Mouse (Mus musculus) gonadal fat pad, adult 2 months (tissue): ENCODE measurements at regions not wholly inside any gene's neighbourhood (a gene's known extent, or its start where the extent isn't known, plus 50 kb on each side); places are given as distances from the start of the nearest gene placed in this dataset.
"Not testable (repeated sequence)": the region's sequence is repeated elsewhere in the genome, so short reads cannot be mapped to it uniquely, and the experiment has no call there.

Source experiments
- DNase-seq: peaks from one replicate; pipeline ENCODE4 v3.0.0-alpha.2; 2012; ENCODE audit warnings: low read depth

DNA sequence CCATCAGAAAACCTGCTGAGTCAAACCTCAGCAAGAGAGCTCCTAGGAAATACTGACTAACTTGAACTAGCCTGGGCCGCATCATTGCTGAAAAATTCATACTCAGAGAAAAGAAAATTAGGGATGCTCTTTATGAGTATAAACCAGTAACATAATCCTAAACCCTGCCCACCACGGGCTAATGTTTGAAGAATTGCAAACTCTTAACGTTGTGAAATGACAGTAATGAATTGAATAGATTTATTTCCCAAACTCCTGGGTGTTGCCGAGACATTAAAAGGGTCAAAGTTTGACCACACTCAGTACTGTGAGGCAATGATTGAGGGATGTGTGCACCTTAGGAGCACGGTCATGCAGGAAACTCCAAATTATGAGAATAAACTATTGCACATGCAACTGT, 125.3 kb downstream of the Gipc2 start:
- DNase-seq, result no peak

DNA sequence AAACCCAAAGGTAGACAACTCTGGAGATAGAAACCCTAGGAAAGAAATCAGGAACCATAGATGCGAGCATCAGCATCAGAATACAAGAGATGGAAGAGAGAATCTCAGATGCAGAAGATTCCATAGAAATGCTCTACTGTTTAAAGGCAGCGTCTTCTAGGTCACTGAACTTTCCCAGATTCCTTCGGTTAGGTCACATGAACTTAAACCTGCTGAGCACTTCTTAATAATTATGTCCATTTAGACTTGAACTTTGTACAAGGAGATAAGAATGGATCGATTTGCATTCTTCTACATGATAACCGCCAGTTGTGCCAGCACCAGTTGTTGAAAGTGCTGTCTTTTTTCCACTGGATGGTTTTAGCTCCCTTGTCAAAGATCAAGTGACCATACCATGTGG, 129.2 kb downstream of the Gipc2 start:
- not testable (repeated sequence) for DNase-seq

DNA sequence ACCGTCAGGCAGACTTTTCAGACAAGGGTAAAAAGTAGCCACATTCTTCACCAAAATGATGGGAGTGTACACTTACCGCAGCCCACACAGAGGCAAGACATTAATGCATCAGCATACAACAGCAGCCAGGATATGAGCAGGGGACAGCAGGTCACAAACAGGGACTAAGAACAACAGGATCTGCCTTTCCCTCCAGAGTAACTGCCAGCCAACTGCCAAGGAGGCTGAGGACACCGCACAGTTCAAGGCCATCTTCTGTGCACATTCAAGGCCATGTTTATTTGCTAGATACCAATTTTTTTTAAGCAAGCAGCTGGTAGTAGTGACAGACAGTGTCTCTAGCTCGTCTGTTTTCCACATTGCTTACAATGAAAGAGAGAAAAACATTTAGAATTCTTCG, 130.6 kb downstream of the Gipc2 start:
- no peak for DNase-seq

DNA sequence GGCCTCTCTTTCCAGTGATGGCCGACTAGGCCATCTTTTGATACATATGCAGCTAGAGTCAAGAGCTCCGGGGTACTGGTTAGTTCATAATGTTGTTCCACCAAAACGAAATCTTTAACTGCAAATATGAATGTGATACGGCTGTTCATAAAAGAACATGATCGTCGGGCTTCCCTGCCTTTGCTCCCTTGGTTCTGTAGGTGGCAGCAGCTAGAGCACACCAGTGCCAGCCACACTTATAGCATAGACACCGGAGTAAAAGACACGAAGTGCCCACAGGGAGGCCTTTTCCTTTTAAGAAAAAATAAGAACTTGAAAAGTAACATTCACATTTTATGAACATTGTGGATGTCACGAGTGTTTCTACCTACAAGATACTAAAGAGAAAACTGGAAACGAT, 131.3 kb downstream of the Gipc2 start:
- DNase-seq, result no peak

DNA sequence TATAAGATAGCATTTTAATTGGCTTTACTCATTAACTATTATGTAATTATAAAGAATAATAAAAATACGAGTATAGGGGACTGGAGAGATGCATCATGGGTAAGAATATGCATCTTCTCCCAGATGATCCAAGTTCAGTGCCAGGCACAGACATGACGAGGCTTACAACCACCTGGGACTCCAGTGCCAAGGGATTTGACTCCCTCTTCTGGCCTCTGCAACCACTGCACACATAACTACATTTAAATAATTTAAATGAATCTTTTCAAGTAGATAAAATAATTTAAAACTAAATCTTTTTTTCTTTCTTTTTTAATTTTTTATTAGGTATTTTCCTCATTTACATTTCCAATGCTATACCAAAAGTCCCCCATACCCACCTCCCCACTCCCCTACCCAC, 131.8 kb downstream of the Gipc2 start:
- DNase-seq, result no peak

DNA sequence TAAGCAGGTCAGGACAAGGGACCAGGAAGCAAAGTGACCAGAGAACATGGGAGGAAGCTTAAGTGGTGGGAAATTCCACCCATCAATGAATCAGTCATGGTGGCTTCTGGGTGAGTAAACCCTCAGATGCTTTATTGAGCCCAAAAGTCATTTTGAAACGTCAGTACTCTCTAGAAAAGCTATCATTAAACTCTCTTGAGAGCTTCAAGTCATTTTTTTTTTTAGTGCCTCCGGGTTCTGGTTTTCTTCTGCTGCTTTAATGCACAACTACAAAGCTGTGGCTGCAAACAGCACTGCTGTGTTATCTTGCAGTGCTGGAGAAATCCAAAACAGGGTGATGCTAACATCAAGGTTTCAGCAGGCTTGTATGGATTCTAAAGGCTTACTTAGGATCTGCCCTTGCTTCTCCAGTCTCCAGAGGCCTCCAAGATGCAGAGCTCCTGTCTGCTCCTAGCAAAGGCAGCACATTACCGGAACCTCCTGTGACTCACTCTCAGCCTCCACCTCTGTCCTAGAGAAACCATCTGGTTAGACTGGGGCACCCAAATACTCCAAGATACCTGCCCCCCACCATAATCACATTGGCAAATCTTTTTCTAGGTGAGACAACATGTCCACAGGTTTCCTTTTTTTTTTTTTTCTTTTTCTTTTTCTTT, 133.2 kb downstream of the Gipc2 start:
- no peak for DNase-seq

DNA sequence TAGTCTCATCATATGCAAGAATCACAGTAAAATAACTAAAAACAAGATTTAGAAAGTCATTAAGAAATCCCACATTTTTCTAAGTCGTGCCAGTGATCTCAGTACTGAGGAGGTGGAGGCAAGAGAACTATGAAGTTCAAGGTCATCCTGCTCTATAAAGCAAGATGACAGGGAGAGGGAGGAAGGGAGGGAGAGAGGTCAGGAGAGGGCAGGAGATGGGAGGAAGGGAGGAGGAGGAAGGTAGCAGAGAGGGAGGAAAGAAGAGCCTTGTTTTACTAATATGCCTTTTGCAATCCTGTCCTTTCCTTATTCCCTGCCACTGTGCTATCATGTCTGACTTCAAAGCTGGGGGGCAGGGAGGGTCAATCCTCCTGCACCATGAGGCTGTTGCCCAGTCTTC, 137.3 kb downstream of the Gipc2 start:
- no peak for DNase-seq

DNA sequence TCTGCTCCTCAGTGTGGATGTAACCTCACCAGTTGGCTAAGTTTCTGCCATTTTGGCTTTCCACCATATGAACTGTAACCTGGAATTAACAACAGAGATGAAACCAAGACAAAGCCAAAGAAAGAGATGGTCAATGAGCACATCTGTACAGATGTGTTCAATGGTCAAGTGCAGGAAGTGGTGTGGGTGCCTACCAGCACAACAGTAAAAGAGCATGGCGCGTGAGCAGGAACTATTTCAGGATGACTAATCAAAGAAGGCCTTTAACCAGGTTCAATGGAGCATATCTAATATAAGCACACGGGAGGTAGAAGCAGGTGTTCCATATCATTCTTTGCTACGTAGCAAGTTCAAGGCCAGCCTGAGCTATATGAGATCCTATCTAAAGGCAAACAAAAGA, 140.0 kb downstream of the Gipc2 start:
- DNase-seq, result no peak

DNA sequence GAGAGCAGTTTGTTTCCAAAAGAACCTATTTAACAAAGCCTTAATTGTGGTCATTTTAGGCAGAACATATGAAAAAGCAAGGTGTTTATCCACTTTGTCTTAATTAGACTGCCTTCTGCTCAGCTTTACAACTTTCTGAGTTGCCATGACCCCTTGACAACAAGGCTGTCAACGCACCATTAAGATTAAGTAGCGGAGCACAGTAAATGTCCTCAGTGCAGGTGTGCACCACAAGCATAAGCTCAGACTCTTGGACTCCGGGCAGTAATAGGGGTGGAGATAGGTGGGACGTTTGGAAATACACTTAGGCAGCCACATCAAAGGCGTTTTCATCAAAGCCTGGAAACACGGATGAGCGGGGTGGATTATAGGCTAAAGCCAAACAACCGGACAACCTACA, 140.9 kb downstream of the Gipc2 start:
- DNase-seq, result no peak

DNA sequence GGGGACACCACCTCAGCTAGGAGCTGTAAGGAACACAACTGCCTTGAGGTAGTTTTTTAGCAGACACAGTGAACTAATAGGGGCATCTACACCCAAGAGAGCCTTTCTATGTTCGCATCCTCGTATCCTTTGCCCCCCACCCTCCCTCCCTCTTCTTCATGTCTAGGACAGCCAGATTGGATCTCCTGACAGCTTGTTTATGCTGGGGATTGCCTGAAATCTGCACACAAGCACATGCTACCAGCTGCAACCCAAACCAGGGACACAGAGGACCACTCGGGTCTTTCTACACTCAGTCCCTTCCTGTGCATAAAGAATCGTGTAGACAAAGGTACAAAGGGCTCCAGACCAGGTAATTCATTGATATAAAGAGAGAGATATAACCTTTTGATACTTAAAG, 159.3 kb downstream of the Gipc2 start:
- DNase-seq, result no peak

DNA sequence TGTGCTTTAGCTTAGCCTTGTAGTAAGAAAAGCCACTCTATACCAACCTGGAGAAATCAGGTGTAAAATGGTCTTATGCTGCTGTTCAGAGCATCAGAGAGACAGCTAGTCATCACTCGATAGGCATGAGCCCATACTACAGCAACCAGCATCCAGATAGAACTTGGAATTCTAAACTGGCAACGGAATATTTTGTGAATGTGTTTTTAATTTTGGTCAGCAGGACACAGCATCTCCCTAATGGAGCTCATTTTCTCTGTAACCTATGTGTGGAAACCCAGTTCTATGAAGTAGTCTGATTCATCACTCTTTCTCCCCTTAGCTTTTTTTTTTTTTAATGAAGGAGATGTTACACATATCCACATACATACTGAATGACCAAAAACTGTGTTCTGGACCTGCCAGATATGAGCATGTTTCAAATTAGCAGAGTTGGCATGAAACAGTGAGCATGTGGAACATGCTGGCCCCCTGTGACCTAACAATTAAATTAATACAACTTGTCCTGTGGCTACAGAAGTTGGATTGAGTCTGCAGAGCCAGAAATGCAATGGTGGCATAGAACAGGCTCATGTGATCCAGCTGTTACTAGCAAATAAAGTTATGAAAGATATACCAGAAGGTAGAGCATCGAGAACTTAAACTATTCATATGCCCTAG, 160.5 kb downstream of the Gipc2 start:
- DNase-seq, result no peak

DNA sequence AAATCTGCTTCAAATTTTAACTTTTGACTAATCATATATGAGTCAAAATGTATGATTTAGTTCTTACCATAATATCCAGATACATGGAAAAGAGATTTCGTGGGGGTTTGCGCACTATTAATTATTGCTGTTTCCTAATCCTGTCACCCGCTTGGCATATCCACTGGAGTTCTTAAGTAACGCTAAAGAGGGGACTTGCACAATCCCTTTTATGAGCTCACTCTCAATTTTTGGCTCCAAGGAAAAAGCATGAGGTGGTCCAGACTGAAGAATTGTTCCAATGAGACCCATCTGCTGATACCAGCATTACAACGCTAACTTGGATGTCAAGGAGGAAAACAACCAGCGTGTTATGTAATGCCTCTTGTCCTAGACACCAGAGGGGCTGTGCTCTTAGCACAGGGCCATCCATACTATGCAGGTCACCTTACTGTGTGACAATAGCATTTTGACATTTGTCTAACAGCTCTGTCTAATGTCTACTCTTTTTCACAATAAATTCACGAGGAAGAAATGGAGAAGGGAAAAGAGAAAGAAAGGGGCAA, 161.5 kb downstream of the Gipc2 start:
- DNase-seq, result no peak

DNA sequence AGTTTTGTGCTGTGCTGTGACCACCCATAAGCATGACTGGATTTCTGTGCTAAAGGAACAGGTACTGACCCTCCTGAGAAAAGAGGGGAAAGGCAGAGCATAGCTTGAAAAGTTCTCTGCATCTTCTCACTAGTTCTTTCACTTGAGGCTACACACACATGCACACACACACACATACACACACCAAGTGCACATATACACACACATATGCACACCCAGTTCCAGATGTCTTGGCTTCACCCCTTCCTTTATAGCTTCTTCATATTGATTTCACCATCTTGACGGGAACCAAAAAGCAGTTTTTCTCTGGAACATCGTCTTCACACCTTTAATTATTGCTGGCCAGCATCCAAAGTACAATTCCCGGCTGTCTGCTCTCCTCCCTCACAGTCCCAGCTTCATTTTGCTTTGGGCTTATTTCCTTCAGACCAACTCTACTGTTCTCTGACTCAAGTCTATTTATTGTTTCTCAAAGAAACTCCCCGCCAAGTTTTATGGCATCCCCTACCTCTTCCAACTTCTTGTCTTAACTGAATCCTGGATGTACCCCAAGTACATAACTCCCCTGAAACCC, 160.2 kb upstream of the Ptgfr start:
- no peak for DNase-seq

DNA sequence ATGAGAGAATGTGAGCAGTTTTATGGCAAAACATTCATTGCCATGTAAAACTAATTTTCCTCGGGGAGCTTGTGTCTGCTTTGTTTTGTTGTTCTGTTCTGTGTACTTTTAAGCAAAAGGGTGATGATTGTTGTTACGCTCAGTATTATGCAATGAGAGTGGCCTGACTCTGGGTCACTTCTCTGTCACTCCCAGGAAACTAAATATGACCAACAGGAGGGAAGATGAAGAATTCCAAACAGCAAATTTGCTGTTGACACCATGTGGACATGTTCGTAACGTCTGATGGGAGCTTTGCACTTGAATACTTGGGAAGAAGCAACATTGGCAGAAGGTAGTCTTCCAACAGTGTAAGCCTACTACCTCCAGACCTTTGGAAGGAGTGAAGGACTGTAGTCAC, 159.7 kb upstream of the Ptgfr start:
- no peak for DNase-seq

DNA sequence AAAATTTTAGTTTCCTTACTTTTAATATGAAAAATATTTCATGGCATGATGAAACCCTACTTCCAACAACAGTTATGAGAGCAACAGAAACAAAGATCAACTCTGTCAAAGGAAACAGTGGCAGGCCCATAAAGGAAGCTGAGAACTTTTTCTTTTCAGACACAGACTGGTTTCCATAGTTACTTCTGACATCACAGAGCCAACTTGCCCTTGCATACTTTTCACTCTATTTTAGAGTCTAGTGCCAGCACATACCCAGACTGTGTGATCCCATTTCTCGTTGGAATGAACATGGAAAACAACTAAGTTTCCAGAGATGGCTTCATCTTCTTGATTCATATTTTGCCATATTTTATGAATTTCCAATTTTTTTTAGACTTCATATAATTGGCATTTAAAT, 150.8 kb upstream of the Ptgfr start:
- no peak for DNase-seq

DNA sequence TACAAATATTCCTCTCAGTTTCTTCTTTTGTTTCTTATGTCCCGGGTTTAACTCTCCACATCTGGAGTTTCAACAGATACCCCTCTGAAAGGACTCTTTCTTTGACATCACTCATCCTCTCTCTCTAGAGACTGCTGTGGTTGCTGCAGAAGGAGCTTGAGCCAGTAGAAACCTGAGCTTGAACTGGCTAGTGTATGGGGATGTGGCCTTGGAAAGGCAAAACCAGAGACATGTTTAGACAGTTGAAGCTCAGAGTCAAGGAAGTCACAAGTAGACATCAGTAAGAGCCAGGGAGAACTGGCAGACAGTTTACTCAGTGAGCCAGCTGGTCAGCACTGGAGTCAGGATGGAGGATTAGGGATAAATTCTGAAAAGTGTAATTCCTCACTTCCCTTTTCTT, 140.7 kb upstream of the Ptgfr start:
- no peak for DNase-seq

DNA sequence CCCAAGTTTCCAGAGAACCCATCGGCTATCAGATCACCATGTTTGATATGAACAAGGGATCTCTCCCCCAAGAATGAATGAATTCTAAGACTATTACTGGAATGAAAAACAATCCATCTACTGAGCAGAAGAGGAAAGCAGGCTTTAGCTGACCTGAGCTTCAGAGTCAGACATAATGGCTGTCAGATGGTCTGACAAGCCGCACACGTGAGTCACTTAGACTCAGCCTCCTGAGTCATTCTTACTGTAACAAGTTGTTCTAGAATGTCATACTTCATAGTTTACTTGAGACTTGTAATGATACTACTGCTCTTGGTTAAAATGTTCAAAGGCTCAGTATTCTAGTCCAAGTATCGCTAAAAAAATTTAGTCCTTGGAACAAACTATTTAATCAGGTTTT, 140.2 kb upstream of the Ptgfr start:
- no peak for DNase-seq

DNA sequence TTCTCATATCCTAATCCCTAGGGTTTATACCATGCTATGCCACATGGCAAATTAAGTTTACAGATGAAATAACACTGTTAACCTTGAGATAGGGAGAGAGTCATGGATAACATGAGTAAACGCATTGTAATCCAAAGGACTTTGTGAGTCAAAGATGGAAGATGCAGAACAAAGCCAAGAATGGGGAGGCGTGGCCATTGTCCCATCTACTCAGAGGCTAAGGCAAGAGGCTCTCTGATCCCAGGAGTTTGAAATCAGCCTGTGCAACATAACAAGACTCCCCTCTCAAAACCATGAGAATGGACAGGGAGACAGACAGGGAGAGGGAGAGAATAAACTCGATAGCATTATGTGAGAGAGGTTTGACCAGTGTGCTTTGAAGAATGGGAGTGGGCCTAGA, 112.4 kb upstream of the Ptgfr start:
- no peak for DNase-seq

DNA sequence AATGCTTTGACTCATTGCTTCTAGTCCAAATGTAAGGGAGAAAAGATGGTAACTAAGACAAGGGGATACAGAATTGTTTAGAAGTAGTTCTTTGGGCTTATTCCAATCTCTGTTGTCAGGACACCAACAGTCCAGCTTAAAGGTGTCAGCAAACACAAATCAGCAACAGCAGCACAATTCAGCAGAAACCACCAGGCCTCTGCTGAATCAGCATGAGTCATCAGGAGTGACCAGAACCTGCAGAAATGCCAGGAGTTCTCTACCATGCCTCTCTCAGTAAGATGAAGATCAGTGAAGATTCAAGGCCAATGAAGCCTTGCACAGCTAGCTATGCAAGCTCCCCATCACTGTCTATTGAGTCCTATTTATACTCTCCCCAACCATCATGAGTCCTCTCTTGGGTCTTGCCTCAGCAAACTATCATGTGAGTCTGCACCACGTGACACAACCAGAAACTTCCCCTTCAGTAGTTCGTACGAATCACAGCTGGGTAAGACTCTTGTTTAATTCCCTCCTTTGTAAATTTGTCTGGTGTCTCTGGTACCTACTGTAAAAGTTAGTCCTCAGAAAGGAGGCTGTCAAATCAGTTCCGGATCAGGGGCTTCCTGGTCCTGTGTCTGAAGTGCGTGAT, 110.7 kb upstream of the Ptgfr start:
- no peak for DNase-seq

DNA sequence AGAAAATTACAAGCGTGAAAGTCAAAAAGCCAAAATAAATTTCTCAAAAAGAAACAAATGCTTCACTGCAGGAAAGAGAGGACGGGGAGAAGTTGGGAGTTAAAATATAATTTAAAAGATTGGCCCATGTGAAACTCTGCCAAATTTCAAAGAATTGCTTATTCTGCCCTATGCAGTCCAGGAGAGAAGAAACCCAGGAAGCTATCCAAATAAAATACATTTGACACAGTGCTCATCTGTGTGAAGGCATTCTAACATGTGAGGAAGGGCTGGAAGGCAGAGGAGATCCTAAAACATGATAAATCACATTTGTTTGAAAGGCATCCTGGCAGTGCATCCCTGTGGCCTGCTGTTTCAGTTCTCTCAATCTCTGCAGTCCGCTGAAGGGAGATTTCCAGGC, 108.5 kb upstream of the Ptgfr start:
- DNase-seq, result no peak

DNA sequence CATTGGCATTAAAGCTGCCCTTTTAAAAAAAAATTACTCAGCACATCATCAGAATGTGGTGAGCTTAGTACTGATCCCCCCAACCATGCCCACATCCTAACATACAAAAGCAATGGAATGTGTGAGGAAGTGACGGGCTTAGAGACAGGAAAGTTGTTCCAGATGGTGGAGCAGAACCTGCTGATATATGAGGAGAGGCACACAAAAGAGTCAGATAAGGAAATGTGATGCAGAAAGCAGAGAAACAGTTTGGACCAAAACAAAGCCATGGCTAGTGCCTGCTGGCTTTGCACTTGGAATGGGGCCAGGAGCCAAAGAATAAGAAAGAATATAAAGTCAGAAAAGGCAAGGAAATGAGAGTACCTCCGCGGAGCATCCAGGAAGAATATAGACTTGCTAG, 106.1 kb upstream of the Ptgfr start:
- no peak for DNase-seq

DNA sequence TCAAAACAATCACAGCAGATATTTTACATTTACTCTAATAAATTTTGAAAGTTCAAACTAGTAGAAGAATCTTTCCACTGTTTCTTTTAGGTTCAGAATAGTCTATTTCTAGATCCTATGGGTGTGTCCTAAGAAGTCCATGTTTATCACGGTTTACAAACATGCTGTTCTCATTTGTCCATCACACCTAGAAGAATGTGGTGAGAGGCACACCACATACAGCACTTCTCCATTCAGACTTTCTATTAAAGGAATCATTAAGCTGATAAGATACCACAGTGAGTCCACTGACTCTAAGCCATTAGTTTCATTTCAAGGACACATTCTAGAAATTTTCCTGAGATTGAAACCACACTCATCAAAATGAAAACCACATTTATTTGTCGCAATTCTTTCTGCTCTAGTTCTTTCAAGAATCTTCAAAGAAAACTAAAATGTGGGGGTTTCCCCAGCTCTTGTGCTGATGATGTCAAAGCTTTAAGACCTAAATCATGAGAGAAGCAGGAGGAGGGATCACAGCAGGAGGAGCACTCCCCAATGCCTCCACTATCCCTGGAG, 101.1 kb upstream of the Ptgfr start:
- DNase-seq, result no peak

DNA sequence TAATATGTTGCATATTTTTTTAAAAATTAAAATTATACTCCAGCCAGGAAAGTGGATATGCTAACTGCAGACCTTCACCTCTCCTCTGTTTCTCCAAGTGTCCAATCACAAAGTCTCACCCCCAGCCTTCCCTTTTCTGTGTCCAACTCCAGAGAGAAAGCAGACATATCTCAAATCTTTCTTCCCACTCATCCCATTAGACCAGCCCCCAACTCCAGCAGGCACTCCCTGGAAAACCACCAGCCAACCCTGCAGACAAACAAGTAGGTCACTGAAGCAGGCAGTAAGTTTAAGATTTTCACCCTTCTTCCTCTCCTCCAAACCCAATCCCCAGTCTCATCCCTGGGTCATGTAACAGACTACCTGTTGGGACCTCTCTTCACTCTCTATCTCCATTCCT, 94.2 kb upstream of the Ptgfr start:
- no peak for DNase-seq
